11 mouse cellular contexts compared by ENCODE assay signal in genomic region chr9:114044446-114044845, GRCm38 (mm10). TPM values are rescaled to one million over a fixed set of nuclear protein-coding genes. Genes with fewer than 3 reads are reported as not detected.
DNase-seq lines count a peak whose midpoint lies in the region; ATAC-seq and TF ChIP-seq lines count a peak whose summit lies in the region.
"Had no signal": no experiment of that assay in that cellular context is flagged by ENCODE, and none has a peak within 500 bp of the region (broad histone marks: within the 10 kb centered on the region; RNA-seq: fewer than 3 reads in every experiment).

No protein-coding gene starts in this region.

- no peaks in the 10 kb centered on the region for H3K79me2 ChIP-seq in liver, adult 2 months (ENCODE audit: control insufficient read depth, insufficient read depth, low read length)

- DNase-seq in cerebellum, adult 2 months, result no peak
- no peak for DNase-seq in cerebellum, postnatal 36 days
- peak; percentile 7 for DNase-seq in liver, adult 2 months (ENCODE audit: extremely low read depth, low read depth, low spot score)
- DNase-seq in R1 (ENCODE audit: low read depth, low spot score), result peak; percentile 72
- DNase-seq in urinary bladder, postnatal 10 days (ENCODE audit: low spot score), result no peak
- DNase-seq in heart, postnatal 4 days, result no peak
- DNase-seq: cerebellum, adult 9-11 months; heart, postnatal 10 days had no signal

- no peak overlapping the region for H3K4me3 ChIP-seq in cerebellum, adult 2 months (replicated peaks; ENCODE audit: insufficient read depth, low read depth, low read length)
- no peak overlapping the region for H3K4me3 ChIP-seq in liver, adult 2 months (ENCODE audit: insufficient read depth, low read depth, low read length)
- no peak overlapping the region for H3K4me3 ChIP-seq in liver, embryonic 12.5 days
- H3K4me3 ChIP-seq: midbrain, embryonic 12.5 days had no signal

- H3K9me3 ChIP-seq in liver, embryonic 12.5 days (replicated peaks), result no peaks in the 10 kb centered on the region
- H3K9me3 ChIP-seq: midbrain, embryonic 12.5 days had no signal

- ATAC-seq in liver, embryonic 12.5 days, result no peak
- ATAC-seq in megakaryocyte progenitor cell, adult 5-6 weeks (replicated peaks; ENCODE audit: poor library complexity), result peak; percentile 83

- H3K9ac ChIP-seq in liver, adult 2 months (ENCODE audit: low read depth, low read length), result no peak overlapping the region
- no peak overlapping the region for H3K9ac ChIP-seq in liver, embryonic 12.5 days
- H3K9ac ChIP-seq: midbrain, embryonic 12.5 days had no signal

- no peaks in the 10 kb centered on the region for H3K36me3 ChIP-seq in liver, adult 2 months (ENCODE audit: control insufficient read depth, insufficient read depth, low read length)
- no peaks in the 10 kb centered on the region for H3K36me3 ChIP-seq in liver, embryonic 12.5 days
- H3K36me3 ChIP-seq: midbrain, embryonic 12.5 days had no signal

- TF ChIP-seq POLR2A in cerebellum, adult 2 months (IDR thresholded peaks at IDR 0.05; ENCODE audit: borderline replicate concordance, insufficient read depth, low read length), result no peak
- no peak for TF ChIP-seq POLR2A in liver, adult 2 months (IDR thresholded peaks at IDR 0.05; ENCODE audit: extremely low read depth, insufficient read depth, low read length)

- no peak overlapping the region for H3K4me2 ChIP-seq in liver, embryonic 12.5 days
- H3K4me2 ChIP-seq: midbrain, embryonic 12.5 days had no signal

- H3K27me3 ChIP-seq in cerebellum, adult 2 months (ENCODE audit: control insufficient read depth, insufficient read depth, low read length), result no peaks in the 10 kb centered on the region
- no peaks in the 10 kb centered on the region for H3K27me3 ChIP-seq in liver, adult 2 months (ENCODE audit: control insufficient read depth, insufficient read depth, low read length)
- H3K27me3 ChIP-seq in liver, embryonic 12.5 days (replicated peaks), result 0 out of 2 replicates have a peak, but pooled peaks cover 6% of the 10 kb centered on the region
- H3K27me3 ChIP-seq: midbrain, embryonic 12.5 days had no signal

- no peaks in the 10 kb centered on the region for H3K4me1 ChIP-seq in cerebellum, adult 2 months (ENCODE audit: control insufficient read depth, insufficient read depth, low read length)
- no peaks in the 10 kb centered on the region for H3K4me1 ChIP-seq in liver, adult 2 months (ENCODE audit: control insufficient read depth, insufficient read depth, low read length)
- H3K4me1 ChIP-seq in liver, embryonic 12.5 days, result no peaks in the 10 kb centered on the region
- H3K4me1 ChIP-seq: midbrain, embryonic 12.5 days had no signal

- WGBS in cerebellum, adult 2 months, result 60% methylated on average over 3 of the region's 3 CpGs
- 60% methylated on average over 3 of the region's 3 CpGs for WGBS in liver, adult 2 months
- WGBS in liver, embryonic 12.5 days (ENCODE audit: insufficient replicate concordance), result 44% methylated on average over 3 of the region's 3 CpGs

- no peak overlapping the region for H3K27ac ChIP-seq in cerebellum, adult 2 months (ENCODE audit: insufficient read depth, low read length)
- no peak overlapping the region for H3K27ac ChIP-seq in liver, adult 2 months (replicated peaks; ENCODE audit: insufficient read depth, low read depth, low read length)
- H3K27ac ChIP-seq in liver, embryonic 12.5 days, result no peak overlapping the region
- H3K27ac ChIP-seq: midbrain, embryonic 12.5 days had no signal

- TF ChIP-seq CTCF in cerebellum, adult 2 months (IDR thresholded peaks at IDR 0.05; ENCODE audit: borderline replicate concordance, insufficient read depth, low read depth, low read length), result peak; percentile 48
- TF ChIP-seq CTCF in liver, adult 2 months (IDR thresholded peaks at IDR 0.05; ENCODE audit: low read depth, low read length), result peak; percentile 69

RNA-seq across cellular contexts. Expression of gene Fbxl2, which starts 1.5 kb away (rescaled TPM):
- 25.2 and 28.4 TPM in 2 replicates for polyA plus RNA-seq in cerebellum, adult 2 months (2012; rRNA removed)
- total RNA-seq in liver, adult 2 months (2014; rRNA removed), result 0.20 TPM in 1 of 2 replicates, not detected in the other
- 0.09 and 0.34 TPM in 2 replicates for polyA plus RNA-seq in liver, adult 2 months (2012; rRNA removed)
- 1.1 and 1.3 TPM in 2 replicates for polyA plus RNA-seq in liver, embryonic 12.5 days (2016; fragmentation: Nextera tagmentation; extraction: Ambion mirVana)
- total RNA-seq in megakaryocyte progenitor cell, adult 5-6 weeks (2015), result 0.67 and 1.9 TPM in 2 replicates
- 1.0 and 2.0 TPM in 2 replicates for total RNA-seq in megakaryocyte progenitor cell, adult 5-6 weeks (2017)
- total RNA-seq in heart, postnatal 4 days (2021), result 1 to 10 TPM; 3.3 to 3.6 TPM

RNA-seq across cellular contexts. Expression of gene Susd5, which starts 12.5 kb away (rescaled TPM):
- 1.4 and 1.8 TPM in 2 replicates for polyA plus RNA-seq in cerebellum, adult 2 months (2012; rRNA removed)
- not detected in 2 replicates for total RNA-seq in liver, adult 2 months (2014; rRNA removed)
- not detected in 2 replicates for polyA plus RNA-seq in liver, adult 2 months (2012; rRNA removed)
- 0.05 TPM in 1 of 2 replicates, not detected in the other for polyA plus RNA-seq in liver, embryonic 12.5 days (2016; fragmentation: Nextera tagmentation; extraction: Ambion mirVana)
- not detected in 2 replicates for total RNA-seq in megakaryocyte progenitor cell, adult 5-6 weeks (2015)
- not detected in 2 replicates for total RNA-seq in megakaryocyte progenitor cell, adult 5-6 weeks (2017)
- under 1 TPM; 0.52 to 0.69 TPM for total RNA-seq in heart, postnatal 4 days (2021)

Comparison
In these comparisons a context has a peak if more than half of its experiments do, and no peak if none do; other contexts are left out.
1. DNase-seq: peak in liver, adult 2 months (single experiment) and R1 (single experiment); none in cerebellum, adult 2 months (0 of 2), cerebellum, postnatal 36 days (0 of 2), urinary bladder, postnatal 10 days (single experiment) and heart, postnatal 4 days (single experiment).